ENCODE assay signal across 8 mouse cellular contexts in the genomic region with DNA sequence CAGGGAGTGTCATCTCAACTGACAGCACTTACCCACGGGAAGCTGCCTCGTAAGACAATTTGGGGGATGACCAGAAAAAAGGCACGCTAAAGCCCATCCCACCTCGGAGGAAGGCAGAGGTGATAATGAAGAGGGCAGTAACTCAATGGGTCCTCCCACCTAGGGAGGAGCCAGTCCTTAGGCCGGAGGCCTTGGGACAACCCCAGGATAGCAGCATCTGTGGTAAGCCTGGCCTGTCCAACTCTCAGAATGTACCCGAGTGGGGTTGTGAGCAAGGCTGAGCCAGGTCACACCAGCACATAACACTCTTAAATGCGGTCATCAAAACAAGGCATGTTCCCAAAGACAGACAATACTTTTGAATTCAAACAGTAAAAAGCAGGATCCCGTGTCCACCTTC. TPM values are rescaled to one million over a fixed set of nuclear protein-coding genes. Genes with fewer than 3 reads are reported as not detected.
DNase-seq lines count a peak whose midpoint lies in the region; ATAC-seq and TF ChIP-seq lines count a peak whose summit lies in the region.

No protein-coding gene starts in this region.

- TF ChIP-seq POLR2A in myocyte (IDR thresholded peaks at IDR 0.05; ENCODE audit: insufficient read length, low read depth), result peak; percentile 14

- no peaks in the 10 kb centered on the region for H3K9me3 ChIP-seq in forebrain, embryonic 16.5 days (ENCODE audit: control insufficient read depth, low read length)

- no peak overlapping the region for H3K27ac ChIP-seq in forebrain, embryonic 16.5 days (ENCODE audit: low read length)

- peak; percentile 58 for DNase-seq in adrenal gland, adult 2 months
- DNase-seq in adrenal gland, adult 18-20 months (ENCODE audit: low spot score in 2 of 2), result no peak
- peak; percentile 56 for DNase-seq in MN1 (ENCODE audit: low spot score)
- DNase-seq in kidney, postnatal 10 days, result peak; percentile 31
- no peak for DNase-seq in layer of hippocampus, adult 8-10 months (ENCODE audit: low spot score in 2 of 2)
- DNase-seq in gastrocnemius, postnatal 10 days, result no peak

- H3K4me3 ChIP-seq in forebrain, embryonic 16.5 days (replicated peaks; ENCODE audit: low read length), result peak overlapping the region; percentile 76
- peak overlapping the region; percentile 68 for H3K4me3 ChIP-seq in myocyte

- peaks cover 16% of the 10 kb centered on the region for H3K4me1 ChIP-seq in forebrain, embryonic 16.5 days (replicated peaks; ENCODE audit: control insufficient read depth, insufficient read depth, low read length)

- peaks cover 42% of the 10 kb centered on the region for H3K79me2 ChIP-seq in myocyte (ENCODE audit: control insufficient read depth, insufficient read depth)

- H3K4me2 ChIP-seq in forebrain, embryonic 16.5 days (ENCODE audit: low read length), result peak overlapping the region; percentile 62
- peak overlapping the region; percentile 95 for H3K4me2 ChIP-seq in myocyte (ENCODE audit: low read depth)

- peaks cover 14% of the 10 kb centered on the region for H3K36me3 ChIP-seq in forebrain, embryonic 16.5 days (ENCODE audit: control insufficient read depth, insufficient read depth)
- H3K36me3 ChIP-seq in myocyte (ENCODE audit: control insufficient read depth, insufficient read depth), result peaks cover 20% of the 10 kb centered on the region

- H3K27me3 ChIP-seq in forebrain, embryonic 16.5 days (replicated peaks; ENCODE audit: control insufficient read depth, insufficient read depth, low read length), result no peaks in the 10 kb centered on the region
- H3K27me3 ChIP-seq in myocyte (ENCODE audit: control insufficient read depth, insufficient read depth, insufficient read length), result no peaks in the 10 kb centered on the region

- no peak overlapping the region for H3ac ChIP-seq in myocyte (ENCODE audit: control insufficient read depth, insufficient read length)

- ATAC-seq in forebrain, embryonic 16.5 days, result no peak

- 48% methylated on average over 8 of the region's 8 CpGs for WGBS in forebrain, embryonic 16.5 days

- peak overlapping the region; percentile 98; the same call in 1 of the 2 replicates for H3K9ac ChIP-seq in forebrain, embryonic 16.5 days (replicated peaks; ENCODE audit: low read depth, low read length)

TF ChIP-seq in myocyte, 11 proteins besides CTCF, POLR2A, EP300 and RAD21:
- TF ChIP-seq TCF12 (IDR thresholded peaks at IDR 0.05; ENCODE audit: insufficient read depth, poor library complexity, severe bottlenecking) (no peak), REST (IDR thresholded peaks at IDR 0.05; ENCODE audit: insufficient read depth, insufficient read length) (no peak), TCF3 (IDR thresholded peaks at IDR 0.05; ENCODE audit: insufficient read length, low read depth) (no peak), MYOD1 (IDR thresholded peaks at IDR 0.05; ENCODE audit: control insufficient read depth in 1 of 3, insufficient read length in 2 of 3, low read depth in 2 of 3) (no peak)
TF ChIP-seq in myocyte: peak in this region for 0.

RNA-seq across cellular contexts. Expression of a gene that starts 1.6 kb away (rescaled TPM):
- 10 to 100 TPM; 76.9 to 88.8 TPM for total RNA-seq in adrenal gland, adult 2 months (2021)
- 145 and 160 TPM in 2 replicates for polyA plus RNA-seq in adrenal gland, adult 2 months (2012; rRNA removed)
- 10 to 100 TPM; 84.2 to 92.7 TPM for total RNA-seq in adrenal gland, adult 18-20 months (2021)
- 29.6 and 30.8 TPM in 2 replicates for polyA plus RNA-seq in forebrain, embryonic 16.5 days (2015; fragmentation: Nextera tagmentation; extraction: Ambion mirVana)
- 42.5 TPM for polyA plus RNA-seq in myocyte (2012; fragmentation: generic; extraction: Trizol)
- total RNA-seq in layer of hippocampus, adult 8-10 months (2022), result 100 to 1,000 TPM; 105 to 118 (median 111) TPM
- total RNA-seq in gastrocnemius, postnatal 10 days (2021), result 10 to 100 TPM; 47.0 to 57.4 TPM

RNA-seq across cellular contexts. Expression of a gene that starts 11.8 kb away (rescaled TPM):
- not detected for total RNA-seq in adrenal gland, adult 2 months (2021)
- 0.18 TPM in 1 of 2 replicates, not detected in the other for polyA plus RNA-seq in adrenal gland, adult 2 months (2012; rRNA removed)
- total RNA-seq in adrenal gland, adult 18-20 months (2021), result not detected
- not detected in 2 replicates for polyA plus RNA-seq in forebrain, embryonic 16.5 days (2015; fragmentation: Nextera tagmentation; extraction: Ambion mirVana)
- not detected for polyA plus RNA-seq in myocyte (2012; fragmentation: generic; extraction: Trizol)
- total RNA-seq in layer of hippocampus, adult 8-10 months (2022), result not detected
- total RNA-seq in gastrocnemius, postnatal 10 days (2021), result not detected

RNA-seq across cellular contexts. Expression of a gene that starts 18.4 kb away (rescaled TPM):
- not detected for total RNA-seq in adrenal gland, adult 2 months (2021)
- not detected in 2 replicates for polyA plus RNA-seq in adrenal gland, adult 2 months (2012; rRNA removed)
- under 1 TPM in 1 of 2 experiments, not detected in 1; 0.26 TPM for total RNA-seq in adrenal gland, adult 18-20 months (2021)
- 0.47 and 0.83 TPM in 2 replicates for polyA plus RNA-seq in forebrain, embryonic 16.5 days (2015; fragmentation: Nextera tagmentation; extraction: Ambion mirVana)
- 0.04 TPM for polyA plus RNA-seq in myocyte (2012; fragmentation: generic; extraction: Trizol)
- under 1 TPM in 2 of 4 experiments, not detected in 2; 0.45 to 0.57 TPM for total RNA-seq in layer of hippocampus, adult 8-10 months (2022)
- not detected for total RNA-seq in gastrocnemius, postnatal 10 days (2021)

RNA-seq across cellular contexts. Expression of a gene that starts 18.6 kb away (rescaled TPM):
- 10 to 100 TPM; 55.8 to 57.3 TPM for total RNA-seq in adrenal gland, adult 2 months (2021)
- polyA plus RNA-seq in adrenal gland, adult 2 months (2012; rRNA removed), result 23.8 and 28.5 TPM in 2 replicates
- total RNA-seq in adrenal gland, adult 18-20 months (2021), result 10 to 100 TPM; 56.4 to 72.1 TPM
- 84.3 and 90.1 TPM in 2 replicates for polyA plus RNA-seq in forebrain, embryonic 16.5 days (2015; fragmentation: Nextera tagmentation; extraction: Ambion mirVana)
- polyA plus RNA-seq in myocyte (2012; fragmentation: generic; extraction: Trizol), result 61.6 TPM
- 10 to 100 TPM; 57.0 to 64.0 (median 61.5) TPM for total RNA-seq in layer of hippocampus, adult 8-10 months (2022)
- total RNA-seq in gastrocnemius, postnatal 10 days (2021), result 10 to 100 TPM; 24.3 to 28.0 TPM

RNA-seq across cellular contexts. Expression of a gene that starts 29.2 kb away (rescaled TPM):
- 1 to 10 TPM in 1 of 2 experiments, under 1 TPM in 1; 0.63 to 1.8 TPM for total RNA-seq in adrenal gland, adult 2 months (2021)
- 1.1 and 1.5 TPM in 2 replicates for polyA plus RNA-seq in adrenal gland, adult 2 months (2012; rRNA removed)
- total RNA-seq in adrenal gland, adult 18-20 months (2021), result under 1 TPM; 0.36 to 0.67 TPM
- polyA plus RNA-seq in forebrain, embryonic 16.5 days (2015; fragmentation: Nextera tagmentation; extraction: Ambion mirVana), result 1.5 and 2.1 TPM in 2 replicates
- polyA plus RNA-seq in myocyte (2012; fragmentation: generic; extraction: Trizol), result not detected
- total RNA-seq in layer of hippocampus, adult 8-10 months (2022), result 1 to 10 TPM in 2 of 4 experiments, under 1 TPM in 2; 0.70 to 2.1 (median 1.4) TPM
- under 1 TPM; 0.54 to 0.81 TPM for total RNA-seq in gastrocnemius, postnatal 10 days (2021)

Comparison
In these comparisons a context has a peak if more than half of its experiments do, and no peak if none do; other contexts are left out.
1. DNase-seq: peak in adrenal gland, adult 2 months (single experiment), MN1 (single experiment) and kidney, postnatal 10 days (single experiment); none in adrenal gland, adult 18-20 months (0 of 2), layer of hippocampus, adult 8-10 months (0 of 2) and gastrocnemius, postnatal 10 days (single experiment).